Mouse (Mus musculus) C2C12 (cell line): ENCODE results near the gene Bank1. TPM values are rescaled to one million over a fixed set of nuclear protein-coding genes. Genes with fewer than 3 reads are reported as not detected.

Experiments
- H3K27me3 ChIP-seq: one replicate; pipeline ENCODE4 v1.6.1; 2011; ENCODE audit not compliant: control insufficient read depth, insufficient read depth, insufficient read length
- H3K36me3 ChIP-seq: one replicate; pipeline ENCODE4 v1.6.1; 2011; ENCODE audit not compliant: control insufficient read depth, insufficient read depth
- H3K4me3 ChIP-seq: one replicate; pipeline ENCODE4 v1.5.1; 2011; ENCODE audit warnings: mild to moderate bottlenecking, control low read depth; ENCODE audit not compliant: poor library complexity, insufficient read depth, severe bottlenecking
- H3K79me2 ChIP-seq: one replicate; pipeline ENCODE4 v1.6.1; 2011; ENCODE audit not compliant: control insufficient read depth, insufficient read depth
- H3K79me3 ChIP-seq: one replicate; pipeline ENCODE4 v1.6.1; 2011; ENCODE audit warnings: low read depth, control low read depth
- H3ac ChIP-seq: one replicate; pipeline ENCODE3; 2011; ENCODE audit warnings: low read depth; ENCODE audit not compliant: control insufficient read depth, insufficient read length
- CEBPB ChIP-seq: IDR thresholded peaks from one replicate; pipeline ENCODE4 v1.6.1; 2011; ENCODE audit warnings: low read depth, mild to moderate bottlenecking, control low read depth, moderate library complexity
- CTCF ChIP-seq: IDR thresholded peaks from one replicate; pipeline ENCODE4 v1.5.1; 2011; ENCODE audit not compliant: control insufficient read depth, insufficient read depth, insufficient read length
- FOSL1 ChIP-seq: IDR thresholded peaks from one replicate; pipeline ENCODE4 v1.8.0; 2011; ENCODE audit warnings: mild to moderate bottlenecking, low read length; ENCODE audit not compliant: poor library complexity, insufficient read depth, severe bottlenecking
- MAX ChIP-seq: IDR thresholded peaks from one replicate; pipeline ENCODE4 v1.6.1; 2011; ENCODE audit warnings: mild to moderate bottlenecking, control low read depth
- MYOD1 ChIP-seq: IDR thresholded peaks from one replicate; pipeline ENCODE4 v1.6.1; 2011; ENCODE audit warnings: low read depth; ENCODE audit not compliant: control insufficient read depth, insufficient read length
- MYOG ChIP-seq: IDR thresholded peaks from one replicate; pipeline ENCODE4 v1.6.1; 2011; ENCODE audit not compliant: control insufficient read depth, insufficient read length; ENCODE audit errors: extremely low read depth
- USF1 ChIP-seq: IDR thresholded peaks from one replicate; pipeline ENCODE4 v1.6.1; 2011; ENCODE audit warnings: low read depth, mild to moderate bottlenecking, control low read depth, moderate library complexity
- polyA plus RNA-seq: library from polyadenylated mRNA; unstranded; fragments of >200 nt; fragmentation: generic; extraction: Trizol; gene quantifications from one replicate; pipeline ENCODE4 v1.2.1, GENCODE M21; 2012; ENCODE audit warnings: missing spikeins

Bank1 gene
- polyA plus RNA-seq, 1 experiment, result not detected

DNA sequence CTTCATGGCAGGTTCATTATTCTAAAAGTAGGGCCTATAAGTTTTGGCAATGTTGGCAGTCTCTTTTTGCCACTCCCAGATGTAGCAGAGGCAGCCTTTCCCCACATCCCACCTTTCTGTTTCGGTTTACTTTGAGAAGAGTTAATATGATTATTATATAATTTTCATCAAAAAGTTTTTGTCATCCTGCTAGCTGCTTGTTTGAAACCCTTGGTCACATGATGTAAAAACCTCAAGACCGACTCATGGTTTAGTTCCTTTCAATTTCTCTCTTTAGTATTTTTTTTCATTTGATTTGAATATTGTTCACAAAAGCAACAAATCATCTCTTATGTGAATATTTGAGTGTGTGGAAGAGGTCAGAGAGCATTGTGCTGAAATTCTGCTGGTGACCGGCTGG lies 255.5 kb downstream of the Bank1 start:
- no peak overlapping the region for H3ac ChIP-seq
- no peaks in the 10 kb centered on the region for H3K36me3 ChIP-seq
- H3K79me3 ChIP-seq, result no peaks in the 10 kb centered on the region
- H3K79me2 ChIP-seq, result no peaks in the 10 kb centered on the region
- no peak for TF ChIP-seq MYOD1
- TF ChIP-seq CEBPB, result no peak
- no peak for TF ChIP-seq CTCF
- TF ChIP-seq MAX, result no peak
- TF ChIP-seq FOSL1, result no peak
- no peak for TF ChIP-seq USF1
- TF ChIP-seq MYOG, result no peak
- no peaks in the 10 kb centered on the region for H3K27me3 ChIP-seq
- no peak overlapping the region for H3K4me3 ChIP-seq

DNA sequence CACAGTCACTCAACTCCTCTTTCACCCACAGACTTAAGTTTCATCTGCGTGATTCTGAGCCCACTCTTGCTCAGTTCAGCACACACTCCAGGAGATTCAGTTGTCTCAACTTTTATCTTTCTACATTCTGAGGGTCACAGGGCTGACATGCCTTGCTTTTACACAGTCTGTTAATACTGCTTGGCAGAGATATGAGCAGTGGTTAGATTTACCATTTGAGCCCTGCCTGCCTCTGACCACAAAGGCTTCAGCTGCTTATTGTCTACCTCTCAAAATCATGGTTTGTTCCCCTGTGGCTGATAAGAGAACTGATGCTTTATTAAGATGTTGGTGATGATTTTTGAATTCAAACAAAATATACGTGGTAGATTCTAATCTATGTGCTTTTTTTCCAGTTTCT lies 264.0 kb downstream of the Bank1 start:
- TF ChIP-seq CTCF (no peak), MYOD1 (no peak), CEBPB (no peak), FOSL1 (no peak), MYOG (no peak), MAX (no peak), USF1 (no peak)
- no peaks in the 10 kb centered on the region for H3K27me3 ChIP-seq

DNA sequence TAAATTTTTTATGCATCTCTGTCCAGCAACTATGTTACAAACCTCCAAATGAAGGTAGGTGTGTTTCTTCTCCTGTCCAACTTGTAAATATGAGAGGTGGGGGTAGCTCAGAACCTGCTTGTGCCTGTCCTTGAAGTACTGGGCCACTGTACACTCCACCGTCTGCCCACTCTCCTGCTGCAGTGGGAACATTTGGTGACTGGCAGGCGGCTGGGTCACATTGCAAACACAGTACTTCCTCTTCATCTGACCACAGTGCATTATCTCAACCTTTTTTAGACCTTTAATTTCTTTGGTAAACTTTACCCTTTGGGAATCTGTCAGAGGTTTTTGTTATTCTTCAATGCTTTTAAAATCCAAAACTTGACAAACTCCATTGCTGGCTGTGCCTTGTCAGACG lies 275.2 kb downstream of the Bank1 start:
- Histone ChIP-seq H3K79me3 (no peaks in the 10 kb centered on the region), H3K79me2 (no peaks in the 10 kb centered on the region), H3ac (no peak overlapping the region), H3K4me3 (no peak overlapping the region), H3K27me3 (no peaks in the 10 kb centered on the region), H3K36me3 (no peaks in the 10 kb centered on the region)
- TF ChIP-seq CTCF (no peak), FOSL1 (no peak), CEBPB (no peak)

More for the DNA sequence above, 264.0 kb downstream of the Bank1 start:
- Histone ChIP-seq H3ac (no peak overlapping the region), H3K4me3 (no peak overlapping the region), H3K79me2 (no peaks in the 10 kb centered on the region), H3K79me3 (no peaks in the 10 kb centered on the region), H3K36me3 (no peaks in the 10 kb centered on the region)

DNA sequence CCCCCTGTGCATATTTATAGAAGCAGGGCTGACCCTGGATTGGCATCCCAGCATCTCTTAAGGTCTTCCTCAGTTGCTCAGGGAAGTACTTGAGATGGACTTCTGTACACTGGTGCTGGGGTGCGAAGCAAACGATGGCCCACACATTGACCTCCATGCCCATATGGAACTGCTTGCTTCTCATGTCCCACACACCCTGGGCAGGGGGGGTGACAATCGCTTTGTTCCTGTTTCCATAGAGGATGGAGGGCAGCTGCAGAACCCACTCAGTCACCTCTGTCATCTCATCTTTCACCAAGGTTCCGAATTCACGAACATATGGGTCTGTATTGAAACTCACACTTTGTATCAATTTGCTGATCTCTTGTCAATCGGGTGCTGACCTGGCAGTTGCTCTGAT lies 275.7 kb downstream of the Bank1 start:
- Histone ChIP-seq H3K36me3 (no peaks in the 10 kb centered on the region), H3K4me3 (no peak overlapping the region), H3ac (no peak overlapping the region), H3K79me2 (no peaks in the 10 kb centered on the region), H3K79me3 (no peaks in the 10 kb centered on the region), H3K27me3 (no peaks in the 10 kb centered on the region)
- TF ChIP-seq MYOG, result no peak
- TF ChIP-seq CEBPB, result no peak
- TF ChIP-seq MYOD1, result no peak

DNA sequence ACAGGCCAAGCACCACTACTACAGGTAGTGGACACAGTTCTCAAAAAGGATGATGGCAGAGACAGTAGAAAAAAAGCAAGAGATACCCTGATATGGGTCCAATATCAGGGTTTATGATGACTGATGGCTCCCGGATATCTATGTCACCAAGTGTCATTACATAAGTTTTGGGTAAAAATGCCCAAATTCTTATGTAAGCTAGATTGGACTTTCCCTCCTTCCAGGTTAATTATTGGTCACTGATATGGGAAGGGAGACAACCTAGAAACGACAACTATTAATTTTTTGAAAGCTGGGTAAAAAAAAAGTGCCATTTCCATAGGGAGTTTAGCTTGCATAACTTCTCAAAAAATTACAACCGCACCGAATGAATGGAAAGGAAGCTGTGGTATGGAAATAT lies 277.8 kb downstream of the Bank1 start:
- Histone ChIP-seq H3K27me3 (no peaks in the 10 kb centered on the region), H3K79me2 (no peaks in the 10 kb centered on the region), H3ac (no peak overlapping the region), H3K36me3 (no peaks in the 10 kb centered on the region), H3K4me3 (no peak overlapping the region), H3K79me3 (no peaks in the 10 kb centered on the region)
- TF ChIP-seq CTCF (no peak), USF1 (no peak), MYOG (no peak), MYOD1 (no peak), FOSL1 (no peak), MAX (no peak), CEBPB (no peak)

DNA sequence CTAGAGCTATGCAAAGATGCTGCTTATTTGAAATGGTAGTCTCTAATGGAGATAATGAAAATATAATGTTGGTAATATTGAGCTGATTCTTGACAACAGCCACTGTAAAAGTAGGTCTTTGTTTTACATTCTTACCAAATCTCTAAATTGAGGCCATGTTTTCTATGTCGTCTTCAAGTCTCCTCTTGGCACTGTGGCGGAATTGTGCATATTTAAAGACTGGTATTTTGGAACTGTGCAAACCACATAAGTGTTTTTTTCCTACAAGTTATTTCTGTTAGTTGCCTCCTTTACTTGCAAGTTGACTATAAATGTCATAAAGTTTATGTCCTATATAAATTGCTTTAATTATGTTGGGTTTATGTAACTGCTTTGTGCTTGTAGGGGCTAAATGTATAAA lies 280.5 kb downstream of the Bank1 start:
- Histone ChIP-seq H3K27me3 (no peaks in the 10 kb centered on the region), H3K4me3 (no peak overlapping the region), H3ac (no peak overlapping the region), H3K79me2 (no peaks in the 10 kb centered on the region), H3K36me3 (no peaks in the 10 kb centered on the region), H3K79me3 (no peaks in the 10 kb centered on the region)
- TF ChIP-seq MAX (no peak), FOSL1 (no peak), USF1 (no peak), CTCF (no peak), MYOD1 (no peak), CEBPB (no peak), MYOG (no peak)
